Mouse (Mus musculus) midbrain, embryonic 12.5 days (tissue): Measurements from ENCODE around the gene Insc. TPM values are rescaled to one million over a fixed set of nuclear protein-coding genes. Genes with fewer than 3 reads are reported as not detected.

Source experiments
- ATAC-seq: fragments of 200-750 bp; cut with Nextera tagmentation; 2 replicates; pipeline ENCODE4 v1.8.0; 2017; ENCODE audit warnings: low read depth, moderate TSS enrichment, moderate library complexity; ENCODE audit not compliant: low FRiP score
- H3K27ac ChIP-seq: fragments of 300-500 bp; sonication (generic); replicated peaks from 2 replicates; pipeline ENCODE4 v1.5.1; 2016; ENCODE audit warnings: mild to moderate bottlenecking
- H3K27me3 ChIP-seq: fragments of 300-500 bp; sonication (generic); 2 replicates; pipeline ENCODE4 v1.6.1; 2016; ENCODE audit warnings: mild to moderate bottlenecking
- H3K36me3 ChIP-seq: fragments of 300-500 bp; sonication (generic); 2 replicates; pipeline ENCODE4 v1.6.1; 2016
- H3K4me1 ChIP-seq: fragments of 300-500 bp; sonication (generic); 2 replicates; pipeline ENCODE4 v1.6.1; 2016
- H3K4me2 ChIP-seq: fragments of 300-500 bp; sonication (generic); replicated peaks from 2 replicates; pipeline ENCODE4 v1.6.1; 2016; ENCODE audit warnings: mild to moderate bottlenecking, moderate library complexity
- H3K4me3 ChIP-seq: fragments of 300-500 bp; sonication (generic); 2 replicates; pipeline ENCODE4 v1.5.1; 2016; ENCODE audit warnings: mild to moderate bottlenecking
- H3K9ac ChIP-seq: fragments of 300-500 bp; sonication (generic); replicated peaks from 2 replicates; pipeline ENCODE4 v1.6.1; 2016; ENCODE audit warnings: mild to moderate bottlenecking, moderate library complexity
- H3K9me3 ChIP-seq: fragments of 300-500 bp; sonication (generic); 2 replicates; pipeline ENCODE4 v1.6.1; 2016; ENCODE audit warnings: mild to moderate bottlenecking
- WGBS: fragments of 180-500 bp; shearing (Covaris S2); methylation state at CpG from one replicate; pipeline ENCODE4 v1.1.7; 2016; 5-methylcytosine and 5-hydroxymethylcytosine counted together
- polyA plus RNA-seq: library from polyadenylated mRNA; unstranded; fragments of >200 nt; fragmentation: Nextera tagmentation; extraction: Ambion mirVana; gene quantifications from 2 replicates; pipeline ENCODE4 v1.2.1, GENCODE M21; 2016

The Insc gene
- polyA plus RNA-seq, 1 experiment from 2014 or later, result 1.8 TPM

- H3K36me3 ChIP-seq, result no peaks in the 10 kb centered on the region
- no peak overlapping the region for H3K4me3 ChIP-seq
- WGBS, result 80% methylated on average over 2 of the region's 2 CpGs
- no peaks in the 10 kb centered on the region for H3K27me3 ChIP-seq
- no peaks in the 10 kb centered on the region for H3K9me3 ChIP-seq
- H3K27ac ChIP-seq, result no peak overlapping the region
- no peak overlapping the region for H3K4me2 ChIP-seq
- H3K4me1 ChIP-seq, result no peaks in the 10 kb centered on the region
- H3K9ac ChIP-seq, result no peak overlapping the region
- ATAC-seq, result no peak
Observed at GRCm38 (mm10) chr7:114805311-114805710, 61.8 kb downstream of the Insc start.

DNA sequence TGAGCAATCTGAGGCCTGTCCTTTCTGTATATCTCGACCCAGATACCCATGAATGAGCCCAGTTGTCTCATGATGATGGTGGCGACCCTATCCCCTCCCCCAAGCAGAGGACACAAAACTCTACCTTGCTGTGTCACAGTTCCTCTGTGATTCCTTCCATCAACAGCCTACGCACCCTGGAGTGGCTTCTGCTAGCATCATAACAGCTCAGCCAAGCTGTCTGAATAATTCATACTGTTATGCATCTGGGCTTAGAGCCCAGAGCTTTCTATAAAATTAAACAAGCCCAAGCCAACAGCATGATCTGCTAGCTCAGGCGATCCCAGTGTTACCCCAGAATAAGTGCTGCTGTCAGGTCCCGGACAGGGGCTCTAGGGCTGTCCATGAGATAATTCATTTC lies 63.8 kb downstream of the Insc start:
- Histone ChIP-seq H3K4me2 (no peak overlapping the region), H3K36me3 (no peaks in the 10 kb centered on the region), H3K9ac (no peak overlapping the region), H3K4me1 (no peaks in the 10 kb centered on the region), H3K27ac (no peak overlapping the region), H3K27me3 (no peaks in the 10 kb centered on the region), H3K9me3 (no peaks in the 10 kb centered on the region), H3K4me3 (no peak overlapping the region)
- ATAC-seq, result no peak
- 79% methylated on average over 5 of the region's 5 CpGs for WGBS

DNA sequence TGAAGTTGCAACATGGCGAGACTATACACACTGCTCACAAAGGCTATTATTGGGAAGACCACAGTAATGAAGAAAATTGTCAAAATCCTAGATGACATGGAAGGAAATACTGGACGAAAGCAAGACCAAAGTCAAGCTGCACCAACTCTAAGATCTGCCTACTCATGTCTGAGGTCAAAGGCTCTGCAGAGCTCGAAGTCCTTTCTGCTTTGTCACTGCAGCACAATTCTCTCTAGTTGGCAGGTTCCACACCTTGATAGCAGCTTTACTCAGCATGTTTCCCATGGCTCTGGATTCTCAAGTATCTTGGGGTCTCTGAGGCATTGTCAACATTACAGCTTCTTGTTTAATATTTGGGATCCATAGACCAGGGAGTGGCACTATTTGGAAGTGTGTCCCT lies 64.8 kb downstream of the Insc start:
- WGBS, result 91% methylated on average over 3 of the region's 3 CpGs
- no peaks in the 10 kb centered on the region for H3K36me3 ChIP-seq
- ATAC-seq, result no peak

GRCm38 (mm10) chr7:114817291-114817806 lies 73.9 kb downstream of the Insc start:
- 8% methylated on average over 6 of the region's 6 CpGs for WGBS
- H3K27me3 ChIP-seq, result peaks cover 4% of the 10 kb centered on the region; the same call in 1 of the 2 replicates
- no peak overlapping the region for H3K27ac ChIP-seq
- H3K4me3 ChIP-seq, result no peak overlapping the region
- peak; percentile 90 for ATAC-seq
- no peaks in the 10 kb centered on the region for H3K36me3 ChIP-seq
- no peak overlapping the region for H3K4me2 ChIP-seq
- no peak overlapping the region for H3K9ac ChIP-seq
- no peaks in the 10 kb centered on the region for H3K9me3 ChIP-seq
- no peaks in the 10 kb centered on the region for H3K4me1 ChIP-seq

More for the DNA sequence above, 64.8 kb downstream of the Insc start:
- Histone ChIP-seq H3K27ac (no peak overlapping the region), H3K27me3 (no peaks in the 10 kb centered on the region), H3K4me2 (no peak overlapping the region), H3K9ac (no peak overlapping the region), H3K4me3 (no peak overlapping the region), H3K9me3 (no peaks in the 10 kb centered on the region), H3K4me1 (no peaks in the 10 kb centered on the region)

DNA sequence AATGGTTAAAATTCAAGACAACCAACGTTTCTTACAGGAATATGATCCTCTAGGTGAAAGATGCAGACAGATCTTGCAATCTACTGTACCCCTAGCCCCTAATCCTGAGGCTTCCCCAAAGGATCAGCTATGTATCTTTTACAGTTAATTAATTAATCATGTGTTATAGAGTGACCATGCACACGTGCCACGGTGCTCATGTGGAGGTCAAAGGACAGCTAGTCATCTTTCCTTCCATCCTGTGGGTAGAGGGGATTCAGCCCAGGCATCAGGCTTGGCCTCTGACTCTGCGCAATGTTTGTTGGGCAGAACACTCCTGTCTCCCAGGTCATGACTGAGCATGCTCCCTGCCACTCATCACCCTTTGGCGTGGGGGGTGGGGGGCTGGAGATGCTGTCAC lies 74.4 kb downstream of the Insc start:
- Histone ChIP-seq H3K4me3 (no peak overlapping the region), H3K4me1 (no peaks in the 10 kb centered on the region), H3K9me3 (no peaks in the 10 kb centered on the region), H3K27me3 (peaks cover 4% of the 10 kb centered on the region; the same call in 1 of the 2 replicates), H3K9ac (no peak overlapping the region), H3K27ac (no peak overlapping the region), H3K4me2 (no peak overlapping the region), H3K36me3 (no peaks in the 10 kb centered on the region)
- 36% methylated on average over 5 of the region's 5 CpGs for WGBS
- ATAC-seq, result peak; percentile 60

DNA sequence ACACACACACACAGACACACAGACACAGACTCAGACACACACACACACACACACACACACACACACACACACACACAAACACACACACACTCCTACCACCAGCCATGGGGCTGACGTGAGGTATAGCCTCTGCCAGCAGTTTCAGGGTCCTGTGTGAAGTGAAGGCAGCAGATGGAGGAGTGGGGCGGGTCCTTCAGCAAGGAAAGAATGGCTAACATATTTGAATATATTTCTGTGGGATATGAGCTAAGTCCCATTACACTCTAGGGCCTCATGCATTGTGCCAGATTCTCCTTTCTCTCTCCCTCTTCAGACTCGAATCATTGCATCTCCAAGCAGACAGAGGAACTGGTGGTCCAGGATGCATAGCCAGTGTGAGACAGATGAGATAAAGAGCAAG lies 74.9 kb downstream of the Insc start:
- no peak overlapping the region for H3K27ac ChIP-seq
- no peak overlapping the region for H3K9ac ChIP-seq
- no peak overlapping the region for H3K4me2 ChIP-seq
- peak; percentile 8; the same call in 1 of the 2 replicates for ATAC-seq
- no peaks in the 10 kb centered on the region for H3K36me3 ChIP-seq
- H3K9me3 ChIP-seq, result no peaks in the 10 kb centered on the region
- H3K4me1 ChIP-seq, result no peaks in the 10 kb centered on the region
- peaks cover 4% of the 10 kb centered on the region; the same call in 1 of the 2 replicates for H3K27me3 ChIP-seq
- WGBS, result 77% methylated on average over 3 of the region's 3 CpGs
- H3K4me3 ChIP-seq, result no peak overlapping the region

DNA sequence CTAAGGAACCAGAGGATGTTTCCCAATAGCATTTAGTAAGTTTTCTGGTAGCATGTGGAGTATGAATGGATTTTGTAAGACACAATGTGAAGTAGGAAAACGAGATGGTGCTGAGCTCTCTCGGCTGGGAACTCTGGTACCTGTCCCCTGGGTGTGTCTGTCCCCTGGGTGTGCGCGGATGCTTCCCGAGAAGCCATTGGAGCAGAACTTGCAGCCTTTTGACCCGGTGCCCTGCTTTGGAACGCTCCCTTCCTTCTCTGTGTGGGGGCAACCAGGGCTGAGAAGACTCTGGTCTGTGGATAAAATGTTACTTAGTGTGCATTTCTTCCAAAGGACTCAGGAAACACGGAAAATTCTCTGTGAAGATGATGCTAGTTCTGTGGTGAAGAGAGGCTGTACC lies 75.3 kb downstream of the Insc start:
- no peak overlapping the region for H3K9ac ChIP-seq
- no peaks in the 10 kb centered on the region for H3K4me1 ChIP-seq
- H3K27ac ChIP-seq, result no peak overlapping the region
- no peaks in the 10 kb centered on the region for H3K36me3 ChIP-seq
- H3K4me3 ChIP-seq, result no peak overlapping the region
- peaks cover 4% of the 10 kb centered on the region; the same call in 1 of the 2 replicates for H3K27me3 ChIP-seq
- ATAC-seq, result no peak
- H3K4me2 ChIP-seq, result no peak overlapping the region
- no peaks in the 10 kb centered on the region for H3K9me3 ChIP-seq
- 77% methylated on average over 8 of the region's 8 CpGs for WGBS

DNA sequence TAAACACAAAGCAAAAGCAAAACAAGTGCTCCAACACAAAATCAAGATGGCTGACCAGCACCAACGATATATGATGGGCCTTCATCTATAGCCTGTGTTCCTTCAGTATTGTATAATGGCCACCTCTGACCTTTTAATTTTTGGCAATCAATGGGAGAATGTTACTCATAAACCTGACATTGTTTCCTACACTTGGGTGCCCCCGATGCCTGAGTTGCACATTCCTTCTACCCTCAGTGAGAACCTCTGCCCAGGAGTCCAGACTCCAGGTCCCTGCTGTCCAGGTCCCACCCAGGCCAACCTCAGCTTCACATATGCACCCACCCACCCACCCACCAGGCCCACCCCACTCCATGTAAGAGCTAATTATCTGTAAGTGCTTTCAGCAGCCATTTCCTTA lies 79.2 kb downstream of the Insc start:
- H3K36me3 ChIP-seq, result no peaks in the 10 kb centered on the region
- no peaks in the 10 kb centered on the region for H3K27me3 ChIP-seq
- no peak overlapping the region for H3K4me3 ChIP-seq
- no peak overlapping the region for H3K9ac ChIP-seq
- no peaks in the 10 kb centered on the region for H3K4me1 ChIP-seq
- H3K4me2 ChIP-seq, result no peak overlapping the region
- ATAC-seq, result no peak
- H3K27ac ChIP-seq, result no peak overlapping the region
- whole genome bisulfite sequencing, result 85% methylated on average over 2 of the region's 2 CpGs
- no peaks in the 10 kb centered on the region for H3K9me3 ChIP-seq

- ATAC-seq, result no peak
- 93% methylated on average over 4 of the region's 4 CpGs for WGBS
- no peak overlapping the region for H3K4me2 ChIP-seq
- no peak overlapping the region for H3K4me3 ChIP-seq
- H3K36me3 ChIP-seq, result no peaks in the 10 kb centered on the region
- H3K4me1 ChIP-seq, result no peaks in the 10 kb centered on the region
- H3K27me3 ChIP-seq, result no peaks in the 10 kb centered on the region
- no peak overlapping the region for H3K9ac ChIP-seq
- H3K9me3 ChIP-seq, result no peaks in the 10 kb centered on the region
- no peak overlapping the region for H3K27ac ChIP-seq
Observed at GRCm38 (mm10) chr7:114827360-114827759, 83.9 kb downstream of the Insc start.

DNA sequence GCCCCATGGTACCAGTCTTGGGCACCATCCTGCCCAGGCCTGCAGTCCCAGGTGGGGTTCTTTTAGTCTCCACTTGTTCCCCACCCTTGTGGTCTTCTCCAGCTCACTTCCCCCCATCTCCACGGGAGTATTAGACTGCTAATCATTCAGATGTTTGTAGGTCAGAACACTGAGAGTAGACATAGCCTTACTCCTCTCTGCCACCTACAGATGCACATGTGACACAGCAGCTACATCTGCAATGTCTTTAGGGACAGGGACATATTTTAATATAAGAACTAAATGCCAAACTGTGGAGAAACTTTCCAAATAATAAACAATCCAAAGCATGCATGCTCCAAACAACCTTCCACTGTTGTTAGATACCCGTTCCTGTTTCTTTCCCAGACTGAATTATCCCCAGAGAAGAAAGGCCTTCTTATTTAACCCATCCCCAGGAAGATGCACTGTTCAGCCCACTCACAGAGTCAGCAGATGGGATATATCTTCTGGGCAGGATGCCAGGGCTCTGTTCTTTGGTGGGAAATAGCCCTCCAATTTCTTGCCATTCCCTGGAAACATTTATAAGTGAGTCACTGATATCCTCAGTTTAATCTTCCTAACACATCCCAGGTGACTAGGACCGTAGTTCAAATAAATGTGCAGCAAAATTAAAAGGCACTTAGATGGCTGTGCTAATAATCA lies 88.9 kb downstream of the Insc start:
- ATAC-seq, result no peak
- Histone ChIP-seq H3K4me1 (no peaks in the 10 kb centered on the region), H3K36me3 (no peaks in the 10 kb centered on the region), H3K9me3 (no peaks in the 10 kb centered on the region), H3K4me3 (no peak overlapping the region), H3K4me2 (no peak overlapping the region), H3K27ac (no peak overlapping the region), H3K27me3 (no peaks in the 10 kb centered on the region), H3K9ac (no peak overlapping the region)
- WGBS, result 71% methylated on average over 3 of the region's 3 CpGs

- Histone ChIP-seq H3K27me3 (no peaks in the 10 kb centered on the region), H3K9ac (no peak overlapping the region), H3K4me3 (no peak overlapping the region), H3K36me3 (no peaks in the 10 kb centered on the region), H3K27ac (no peak overlapping the region), H3K4me2 (no peak overlapping the region), H3K4me1 (no peaks in the 10 kb centered on the region), H3K9me3 (no peaks in the 10 kb centered on the region)
- WGBS, result 91% methylated on average over 6 of the region's 6 CpGs
- no peak for ATAC-seq
Observed at GRCm38 (mm10) chr7:114834504-114834903, 91.0 kb downstream of the Insc start.

DNA sequence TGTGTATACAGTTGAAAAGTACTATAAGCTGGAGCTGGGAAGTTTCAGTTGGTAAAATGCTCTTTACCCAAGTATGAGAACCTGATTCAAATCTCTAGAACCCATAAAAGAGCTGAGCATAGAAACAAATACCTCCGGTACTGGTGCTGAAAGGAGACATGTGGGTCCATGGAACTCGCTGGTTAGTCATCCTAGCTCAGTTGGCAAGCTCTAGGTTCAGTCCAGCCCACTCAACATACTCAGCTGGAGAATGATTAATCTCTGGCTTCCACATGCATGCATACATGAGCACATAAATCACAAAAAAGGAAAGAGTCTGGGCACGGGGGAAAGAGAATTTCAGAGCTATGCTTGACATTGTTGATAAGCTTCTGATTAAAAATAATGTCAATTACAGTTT lies 93.8 kb downstream of the Insc start:
- Histone ChIP-seq H3K4me2 (no peak overlapping the region), H3K4me1 (peaks cover 4% of the 10 kb centered on the region; the same call in 1 of the 2 replicates), H3K4me3 (no peak overlapping the region), H3K9ac (no peak overlapping the region), H3K27me3 (no peaks in the 10 kb centered on the region), H3K9me3 (no peaks in the 10 kb centered on the region), H3K36me3 (no peaks in the 10 kb centered on the region), H3K27ac (no peak overlapping the region)
- WGBS, result 90% methylated on average over 3 of the region's 3 CpGs
- ATAC-seq, result no peak
